Mouse (Mus musculus) cerebellum, adult 11-12 months (tissue): ENCODE data around the gene Kazn.

ENCODE experiments used
- DNase-seq: peaks from one replicate; pipeline ENCODE4 v3.0.0; 2022

The Kazn gene

GRCm38 (mm10) chr4:142097871-142098270 lies 141.3 kb downstream of the Kazn start:
- DNase-seq: no peak

GRCm38 (mm10) chr4:142095513-142096241 lies 143.5 kb downstream of the Kazn start:
- DNase-seq: peak; percentile 64

GRCm38 (mm10) chr4:142094386-142094785 lies 144.8 kb downstream of the Kazn start:
- DNase-seq: no peak

- DNase-seq: no peak
These were observed 148.1 kb downstream of the Kazn start for GRCm38 (mm10) chr4:142091100-142091499.

GRCm38 (mm10) chr4:142089966-142090365 lies 149.2 kb downstream of the Kazn start:
- DNase-seq: peak; percentile 68

- DNase-seq: no peak
These were observed 150.4 kb downstream of the Kazn start for GRCm38 (mm10) chr4:142088836-142089235.

GRCm38 (mm10) chr4:142088409-142088808 lies 150.8 kb downstream of the Kazn start:
- DNase-seq: peak; percentile 63

- peak; percentile 39 for DNase-seq
These were observed 154.2 kb downstream of the Kazn start for GRCm38 (mm10) chr4:142084936-142085563.

- peak; percentile 84 for DNase-seq
These were observed 154.9 kb downstream of the Kazn start, which contains the start of gene Tmem51 for GRCm38 (mm10) chr4:142084131-142084899. Tmem51 (minus strand) TSS chr4:142084304.

- peak; percentile 86 for DNase-seq
These were observed 155.5 kb downstream of the Kazn start for GRCm38 (mm10) chr4:142083762-142084130.

GRCm38 (mm10) chr4:142083193-142083592 lies 156.0 kb downstream of the Kazn start:
- peak; percentile 56 for DNase-seq

GRCm38 (mm10) chr4:142082703-142083102 lies 156.5 kb downstream of the Kazn start:
- peak; percentile 57 for DNase-seq

- peak; percentile 73 for DNase-seq
These were observed 157.4 kb downstream of the Kazn start for GRCm38 (mm10) chr4:142081631-142082283.

- DNase-seq: peak; percentile 91
These were observed 158.1 kb downstream of the Kazn start for GRCm38 (mm10) chr4:142080901-142081630.

- DNase-seq: no peak
These were observed 158.8 kb downstream of the Kazn start for GRCm38 (mm10) chr4:142080487-142080767.

- DNase-seq: peak; percentile 65
These were observed 159.3 kb downstream of the Kazn start for GRCm38 (mm10) chr4:142079629-142080486.

GRCm38 (mm10) chr4:142077572-142078271 lies 161.5 kb downstream of the Kazn start:
- DNase-seq: peak; percentile 76

GRCm38 (mm10) chr4:142076883-142077282 lies 162.3 kb downstream of the Kazn start:
- DNase-seq: peak; percentile 59

GRCm38 (mm10) chr4:142075931-142076330 lies 163.3 kb downstream of the Kazn start:
- no peak for DNase-seq

- DNase-seq: no peak
These were observed 165.0 kb downstream of the Kazn start for GRCm38 (mm10) chr4:142074060-142074732.
